Mouse (Mus musculus) hindbrain, embryonic 14.5 days (tissue): ENCODE measurements around the gene Raph1. TPM values are rescaled to one million over a fixed set of nuclear protein-coding genes. Genes with fewer than 3 reads are reported as not detected.

Experiments
- ATAC-seq: fragments of 200-750 bp; cut with Nextera tagmentation; 2 replicates; pipeline ENCODE4 v1.8.0; 2017; ENCODE audit warnings: moderate number of reproducible peaks, mild to moderate bottlenecking, moderate TSS enrichment, moderate library complexity; ENCODE audit not compliant: low FRiP score
- DNase-seq: peaks from one replicate; pipeline ENCODE4 v3.0.0-alpha.2; 2015; ENCODE audit warnings: low spot score
- H3K27ac ChIP-seq: fragments of 300-500 bp; sonication (generic); 2 replicates; pipeline ENCODE4 v1.5.1; 2014; ENCODE audit warnings: mild to moderate bottlenecking, moderate library complexity
- H3K27me3 ChIP-seq: fragments of 300-500 bp; sonication (generic); 2 replicates; pipeline ENCODE4 v1.6.1; 2014; ENCODE audit warnings: mild to moderate bottlenecking, low read length, mixed read lengths; ENCODE audit not compliant: control insufficient read depth, insufficient read depth
- H3K36me3 ChIP-seq: fragments of 300-500 bp; sonication (generic); replicated peaks from 2 replicates; pipeline ENCODE4 v1.6.1; 2014; ENCODE audit not compliant: control insufficient read depth, insufficient read depth
- H3K4me1 ChIP-seq: fragments of 300-500 bp; sonication (generic); replicated peaks from 2 replicates; pipeline ENCODE4 v1.6.1; 2014; ENCODE audit warnings: antibody characterized with exemption, low read length, mixed read lengths; ENCODE audit not compliant: control insufficient read depth, insufficient read depth
- H3K4me2 ChIP-seq: fragments of 300-500 bp; sonication (generic); replicated peaks from 2 replicates; pipeline ENCODE4 v1.6.1; 2014; ENCODE audit warnings: mild to moderate bottlenecking, moderate library complexity
- H3K4me3 ChIP-seq: fragments of 300-500 bp; sonication (generic); replicated peaks from 2 replicates; pipeline ENCODE4 v1.5.1; 2014; ENCODE audit warnings: mild to moderate bottlenecking, low read length
- H3K9ac ChIP-seq: fragments of 300-500 bp; sonication (generic); 2 replicates; pipeline ENCODE4 v1.6.1; 2014
- H3K9me3 ChIP-seq: fragments of 300-500 bp; sonication (generic); 2 replicates; pipeline ENCODE4 v1.6.1; 2016; ENCODE audit warnings: low read length; ENCODE audit not compliant: control insufficient read depth
- WGBS: fragments of 180-500 bp; shearing (Covaris S2); extraction: QIAGEN DNeasy Blood & Tissue Kit; methylation state at CpG from one replicate; pipeline ENCODE4 v1.1.7; 2014; 5-methylcytosine and 5-hydroxymethylcytosine counted together
- polyA plus RNA-seq: library from polyadenylated mRNA; unstranded; fragments of >200 nt; fragmentation: Nextera tagmentation; extraction: Ambion mirVana; gene quantifications from 2 replicates; pipeline ENCODE4 v1.2.1, GENCODE M21; 2014

Raph1 gene
- polyA plus RNA-seq, 1 experiment from 2014 or later: 34.9 TPM

- Histone ChIP-seq H3K27ac (no peak overlapping the region), H3K27me3 (no peaks in the 10 kb centered on the region), H3K9ac (no peak overlapping the region), H3K9me3 (no peaks in the 10 kb centered on the region), H3K36me3 (no peaks in the 10 kb centered on the region), H3K4me2 (no peak overlapping the region), H3K4me3 (no peak overlapping the region), H3K4me1 (no peaks in the 10 kb centered on the region)
- 89% methylated on average over 6 of the region's 6 CpGs for WGBS
- ATAC-seq (no peak), DNase-seq (no peak)
Measured at GRCm38 (mm10) chr1:60599013-60599701, 32.3 kb upstream of the Raph1 start.

GRCm38 (mm10) chr1:60596386-60597320, 29.7 kb upstream of the Raph1 start:
- Histone ChIP-seq H3K4me1 (no peaks in the 10 kb centered on the region), H3K9ac (no peak overlapping the region), H3K4me3 (no peak overlapping the region), H3K9me3 (no peaks in the 10 kb centered on the region), H3K4me2 (no peak overlapping the region), H3K27ac (no peak overlapping the region), H3K36me3 (no peaks in the 10 kb centered on the region), H3K27me3 (no peaks in the 10 kb centered on the region)
- no peak for ATAC-seq
- no peak for DNase-seq
- WGBS: 77% methylated on average over 11 of the region's 11 CpGs

- H3K9ac ChIP-seq: no peak overlapping the region
- ATAC-seq: no peak
- no peak for DNase-seq
- no peak overlapping the region for H3K27ac ChIP-seq
- H3K4me2 ChIP-seq: no peak overlapping the region
- H3K9me3 ChIP-seq: 0 out of 2 replicates have a peak, but pooled peaks cover 7% of the 10 kb centered on the region
- H3K36me3 ChIP-seq: no peaks in the 10 kb centered on the region
- no peaks in the 10 kb centered on the region for H3K27me3 ChIP-seq
- 91% methylated on average over 6 of the region's 6 CpGs for WGBS
- H3K4me1 ChIP-seq: no peaks in the 10 kb centered on the region
- no peak overlapping the region for H3K4me3 ChIP-seq
Measured at GRCm38 (mm10) chr1:60593101-60593500, 26.2 kb upstream of the Raph1 start.

- no peaks in the 10 kb centered on the region for H3K36me3 ChIP-seq
- no peaks in the 10 kb centered on the region for H3K27me3 ChIP-seq
- H3K4me2 ChIP-seq: no peak overlapping the region
- H3K4me1 ChIP-seq: no peaks in the 10 kb centered on the region
- no peak for DNase-seq
- H3K9me3 ChIP-seq: 0 out of 2 replicates have a peak, but pooled peaks cover 7% of the 10 kb centered on the region
- no peak overlapping the region for H3K4me3 ChIP-seq
- 80% methylated on average over 4 of the region's 4 CpGs for WGBS
- no peak for ATAC-seq
- H3K9ac ChIP-seq: no peak overlapping the region
- H3K27ac ChIP-seq: no peak overlapping the region
Measured at GRCm38 (mm10) chr1:60588887-60589629, 22.2 kb upstream of the Raph1 start.

GRCm38 (mm10) chr1:60580990-60581389, 14.1 kb upstream of the Raph1 start:
- ATAC-seq: no peak
- H3K36me3 ChIP-seq: no peaks in the 10 kb centered on the region
- 90% methylated on average over 8 of the region's 8 CpGs for WGBS
- H3K4me1 ChIP-seq: no peaks in the 10 kb centered on the region
- H3K27me3 ChIP-seq: no peaks in the 10 kb centered on the region
- no peak overlapping the region for H3K4me2 ChIP-seq
- H3K4me3 ChIP-seq: no peak overlapping the region
- no peak overlapping the region for H3K9ac ChIP-seq
- no peak for DNase-seq
- H3K9me3 ChIP-seq: no peaks in the 10 kb centered on the region
- no peak overlapping the region for H3K27ac ChIP-seq

- Histone ChIP-seq H3K4me2 (no peak overlapping the region), H3K27me3 (no peaks in the 10 kb centered on the region), H3K4me1 (no peaks in the 10 kb centered on the region), H3K9ac (no peak overlapping the region), H3K36me3 (no peaks in the 10 kb centered on the region), H3K4me3 (no peak overlapping the region), H3K9me3 (no peaks in the 10 kb centered on the region), H3K27ac (no peak overlapping the region)
- 78% methylated on average over 1 of the region's 1 CpGs for WGBS
- DNase-seq (no peak), ATAC-seq (no peak)
Measured at GRCm38 (mm10) chr1:60579886-60580285, 13.0 kb upstream of the Raph1 start.

GRCm38 (mm10) chr1:60572699-60573098, 5.8 kb upstream of the Raph1 start:
- Histone ChIP-seq H3K9me3 (no peaks in the 10 kb centered on the region), H3K27ac (no peak overlapping the region), H3K36me3 (no peaks in the 10 kb centered on the region), H3K4me2 (no peak overlapping the region), H3K4me3 (no peak overlapping the region), H3K27me3 (no peaks in the 10 kb centered on the region), H3K9ac (no peak overlapping the region), H3K4me1 (no peaks in the 10 kb centered on the region)
- no peak for DNase-seq
- WGBS: 77% methylated on average over 3 of the region's 3 CpGs
- ATAC-seq: no peak

- H3K4me1 ChIP-seq: peaks cover 6% of the 10 kb centered on the region
- ATAC-seq (no peak), DNase-seq (no peak)
- H3K36me3 ChIP-seq: no peaks in the 10 kb centered on the region
- WGBS: 92% methylated on average over 7 of the region's 7 CpGs
- no peak overlapping the region for H3K9ac ChIP-seq
- no peaks in the 10 kb centered on the region for H3K27me3 ChIP-seq
- no peaks in the 10 kb centered on the region for H3K9me3 ChIP-seq
- H3K27ac ChIP-seq: no peak overlapping the region
- no peak overlapping the region for H3K4me2 ChIP-seq
- no peak overlapping the region for H3K4me3 ChIP-seq
Measured at GRCm38 (mm10) chr1:60569741-60570140, 2.8 kb upstream of the Raph1 start.

- Histone ChIP-seq H3K4me1 (peaks cover 11% of the 10 kb centered on the region), H3K4me2 (no peak overlapping the region), H3K36me3 (no peaks in the 10 kb centered on the region), H3K27me3 (no peaks in the 10 kb centered on the region), H3K27ac (no peak overlapping the region), H3K9me3 (no peaks in the 10 kb centered on the region), H3K9ac (no peak overlapping the region), H3K4me3 (no peak overlapping the region)
- ATAC-seq (no peak), DNase-seq (no peak)
- 72% methylated on average over 5 of the region's 5 CpGs for WGBS
Measured at GRCm38 (mm10) chr1:60569210-60569609, 2.3 kb upstream of the Raph1 start.
